Mouse (Mus musculus) liver (tissue): ENCODE measurements around the gene Deup1.

Experiments
- DNase-seq: peaks from one replicate; pipeline ENCODE4 v3.0.0-alpha.2; 2020; ENCODE audit warnings: mixed read lengths

Deup1 gene

GRCm38 (mm10) chr9:15531204-15531603 is 96.5 kb downstream of the Deup1 start:
- DNase-seq: no peak

DNA sequence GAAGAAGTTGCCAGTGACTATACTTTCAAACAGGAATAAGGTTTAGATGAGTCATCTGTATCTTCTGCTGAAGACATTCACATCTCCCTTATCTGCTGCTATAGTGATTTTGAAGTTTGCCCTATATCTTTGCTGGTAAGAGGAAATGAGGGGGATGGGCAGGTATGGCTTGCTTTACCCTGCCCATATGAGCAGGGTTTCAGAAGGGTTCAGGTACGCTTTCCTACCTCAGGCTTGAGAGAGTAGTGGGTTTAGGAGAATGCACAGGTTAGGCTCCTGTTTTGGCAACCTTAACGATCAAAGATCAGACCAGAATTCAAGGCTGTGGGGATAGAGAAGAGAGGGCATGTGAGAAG is 97.8 kb downstream of the Deup1 start:
- no peak for DNase-seq

DNA sequence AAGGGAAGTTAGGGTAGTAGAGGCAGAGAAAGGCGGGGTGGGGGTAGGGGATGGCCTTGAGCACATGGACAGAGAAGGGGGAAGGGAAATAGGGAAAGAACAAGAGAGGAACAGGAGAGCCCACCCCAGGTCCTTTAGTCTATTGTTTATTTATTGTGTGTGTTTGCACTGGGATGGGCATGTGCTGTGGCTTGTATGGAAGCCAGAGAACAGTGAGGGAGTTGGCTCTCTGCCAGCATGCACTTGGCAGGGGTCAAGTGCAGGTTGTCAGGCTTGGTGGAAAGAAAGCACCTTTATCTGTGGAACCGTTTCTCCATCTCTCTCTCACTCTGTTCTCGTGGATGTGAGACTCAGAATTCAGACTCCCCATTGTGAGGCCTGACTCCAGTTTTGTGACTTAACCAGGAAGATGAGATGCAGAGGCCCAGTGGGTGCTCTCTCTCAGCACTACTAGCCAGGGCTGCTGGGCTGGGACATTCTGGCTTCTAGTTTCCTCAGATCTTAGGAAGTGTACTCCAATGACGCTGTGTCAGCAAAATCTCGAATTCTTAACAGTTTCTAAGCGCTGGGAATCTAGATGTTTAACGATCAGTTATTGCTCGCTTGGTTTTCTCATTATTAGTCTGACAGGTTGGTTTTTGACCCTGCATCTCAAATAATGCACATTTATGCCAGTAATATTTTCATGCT is 98.3 kb downstream of the Deup1 start:
- DNase-seq: peak; percentile 32

GRCm38 (mm10) chr9:15528368-15528767 is 99.4 kb downstream of the Deup1 start:
- DNase-seq: no peak

DNA sequence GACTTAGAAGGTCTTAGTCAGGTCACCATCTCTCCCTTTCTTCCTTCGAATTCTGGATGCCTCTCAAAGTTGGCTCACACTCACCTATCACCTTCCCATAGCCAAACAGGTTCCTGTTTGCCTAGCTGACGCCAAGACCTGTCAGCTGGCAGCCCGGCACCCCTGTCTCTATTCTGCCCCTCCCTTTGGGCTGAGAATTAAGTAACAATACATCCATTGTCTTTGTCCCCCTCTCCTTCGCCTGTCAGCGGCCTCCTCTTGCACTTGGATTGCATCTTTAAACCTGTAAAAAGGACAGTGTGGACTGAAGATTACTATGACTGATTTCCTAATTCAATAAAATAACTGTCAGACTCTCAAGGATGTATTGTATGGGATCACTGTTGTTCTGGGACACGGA is 99.9 kb downstream of the Deup1 start:
- DNase-seq: no peak

DNA sequence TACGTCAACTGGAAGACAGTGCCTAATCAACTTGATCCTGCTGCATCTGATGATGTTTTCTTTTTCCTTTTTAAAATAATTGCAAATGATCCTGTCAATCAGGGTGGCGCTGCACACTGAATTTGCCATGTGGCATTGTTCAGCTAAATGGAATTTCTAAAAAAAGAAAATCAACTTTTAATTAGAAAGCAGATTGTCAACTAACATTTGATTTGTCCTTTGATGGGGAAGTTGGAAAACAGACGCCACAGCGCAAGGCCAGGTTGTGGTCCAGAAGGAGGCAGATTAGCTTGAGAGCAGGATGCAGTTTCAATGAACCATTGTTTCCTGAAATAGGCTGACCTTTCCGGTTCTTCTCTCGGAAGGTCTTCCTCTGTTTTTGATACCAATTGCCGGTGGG is 101.2 kb downstream of the Deup1 start:
- no peak for DNase-seq

GRCm38 (mm10) chr9:15525246-15525645 is 102.5 kb downstream of the Deup1 start:
- no peak for DNase-seq

DNA sequence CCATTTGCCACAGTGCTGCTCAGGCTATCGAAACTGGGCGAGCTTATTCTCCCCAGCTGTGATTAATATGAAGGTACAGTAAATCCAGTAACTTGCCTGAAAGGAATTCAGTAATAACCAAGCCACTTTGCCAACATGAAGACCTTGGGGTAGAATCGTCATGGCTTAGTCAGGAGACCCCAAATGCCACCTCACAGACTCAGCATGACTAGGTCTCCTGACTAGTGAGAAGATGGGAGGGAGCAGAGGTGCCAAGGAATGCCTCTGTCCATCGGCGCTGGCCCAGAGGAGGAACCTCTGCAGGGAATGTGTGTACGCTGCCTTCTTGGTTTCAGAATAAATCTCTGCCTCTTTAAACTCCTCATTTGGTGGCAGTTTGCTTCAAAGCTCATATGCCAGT is 104.1 kb downstream of the Deup1 start:
- no peak for DNase-seq

DNA sequence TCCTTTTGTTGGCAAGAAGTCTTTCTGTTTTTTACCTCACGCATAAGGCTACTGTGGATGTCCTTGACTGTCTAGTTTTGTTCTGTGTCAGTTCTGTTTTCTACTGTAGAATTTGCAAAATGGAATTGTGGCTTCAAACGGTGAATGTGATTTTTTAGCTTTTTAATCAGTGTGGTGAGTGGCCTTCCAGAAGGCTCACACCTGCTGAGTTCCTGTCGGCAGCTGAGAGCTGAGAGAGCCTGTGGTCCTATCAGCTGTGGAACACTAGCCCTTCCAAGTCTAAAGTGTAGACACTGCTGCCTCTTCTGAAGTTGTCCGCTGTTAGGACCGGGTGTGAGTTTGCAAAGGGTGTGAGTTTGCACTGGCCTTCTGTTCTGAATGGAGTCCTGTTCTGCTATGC is 104.8 kb downstream of the Deup1 start:
- DNase-seq: no peak

DNA sequence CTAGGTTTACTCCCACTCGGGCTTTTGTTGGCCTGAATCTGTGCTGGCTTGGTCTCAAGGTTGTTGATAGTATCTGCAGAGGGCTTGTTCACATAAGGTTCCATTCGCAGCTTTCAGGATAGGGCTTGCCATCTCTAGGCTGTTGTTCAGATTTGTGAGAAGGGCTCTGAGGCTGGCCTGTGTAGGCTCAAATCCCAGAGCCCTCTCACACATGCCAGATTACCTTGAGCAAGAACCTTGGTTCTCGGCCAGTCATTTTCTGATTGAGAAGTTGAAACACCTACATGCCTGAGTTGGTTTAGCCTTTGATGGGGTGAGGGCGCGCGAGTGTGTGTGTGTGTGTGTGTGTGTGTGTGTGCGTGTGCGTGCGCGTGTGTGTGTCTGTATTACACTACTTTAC is 105.4 kb downstream of the Deup1 start:
- no peak for DNase-seq

GRCm38 (mm10) chr9:15517979-15518378 is 109.8 kb downstream of the Deup1 start:
- DNase-seq: no peak

DNA sequence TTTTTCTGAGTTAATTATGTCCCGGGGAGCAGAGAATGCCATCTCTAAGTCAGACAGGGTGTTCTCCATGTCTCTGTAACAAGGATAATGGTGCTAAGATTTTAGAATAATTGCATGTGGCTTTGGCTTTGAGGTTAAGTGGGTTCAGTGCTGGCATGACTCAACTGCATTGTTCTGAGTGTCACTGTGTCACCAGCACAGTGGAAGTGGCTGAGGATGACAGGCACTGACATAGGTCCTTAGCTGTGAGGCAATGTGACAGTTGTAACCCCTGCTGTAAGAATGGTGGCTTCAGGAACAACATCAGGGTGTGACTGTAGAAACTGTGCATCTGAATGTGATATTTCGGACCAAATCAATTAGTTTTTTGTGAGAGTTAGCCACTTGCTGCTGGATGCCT is 111.7 kb downstream of the Deup1 start:
- DNase-seq: no peak

GRCm38 (mm10) chr9:15512918-15513317 is 114.8 kb downstream of the Deup1 start:
- no peak for DNase-seq

- DNase-seq: no peak
Observed at GRCm38 (mm10) chr9:15510557-15511310, 117.0 kb downstream of the Deup1 start.
